Mouse (Mus musculus): Measurements from ENCODE around the gene Tbc1d8.

Gene Tbc1d8

DNA sequence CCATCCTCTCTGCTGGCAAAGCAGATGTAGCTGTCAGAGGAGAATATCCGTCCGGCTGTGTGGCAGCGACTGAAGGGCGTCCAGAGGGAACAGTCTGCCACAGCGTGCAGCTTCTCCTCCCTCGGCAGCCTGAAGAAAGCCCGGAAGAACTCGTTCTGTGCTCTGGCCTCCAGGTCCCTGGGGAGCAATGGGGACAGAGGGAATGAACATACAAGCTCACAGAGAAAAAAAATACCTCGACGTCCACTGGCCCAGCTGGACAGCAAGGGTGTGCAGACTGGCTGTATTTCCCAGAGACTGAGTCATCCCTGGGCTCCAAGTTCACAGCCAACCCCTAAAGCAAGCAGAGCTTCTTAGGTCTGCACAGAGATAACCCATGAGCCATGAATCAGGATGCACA, 84.5 kb downstream of the Tbc1d8 start:
- DNase-seq (ENCODE audit: low spot score in 2 of 2) = no peak

GRCm38 (mm10) chr1:39393217-39393867, 85.2 kb downstream of the Tbc1d8 start:
- no peak for DNase-seq (ENCODE audit: low spot score in 2 of 2)

DNA sequence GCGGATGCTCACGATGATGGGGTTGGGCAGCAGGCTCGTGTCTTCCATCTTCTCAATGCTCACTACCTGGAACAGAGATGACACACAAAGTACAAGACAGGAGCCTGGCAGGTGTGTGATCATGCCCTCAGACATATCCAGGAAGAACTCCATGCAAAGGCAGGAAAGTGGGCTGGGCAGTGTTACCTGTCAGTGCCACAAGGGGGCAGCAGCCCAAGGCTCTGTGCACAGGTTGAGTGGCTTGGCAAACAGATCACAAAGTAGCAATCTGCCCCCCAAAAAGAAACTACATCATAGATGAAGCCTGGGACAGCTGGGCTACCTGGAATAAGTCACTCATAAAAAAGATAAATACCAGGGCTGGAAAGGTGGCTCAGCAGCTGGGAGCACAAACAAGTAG, 86.4 kb downstream of the Tbc1d8 start:
- DNase-seq (ENCODE audit: low spot score in 2 of 2) = peak; percentile 56 to 73

DNA sequence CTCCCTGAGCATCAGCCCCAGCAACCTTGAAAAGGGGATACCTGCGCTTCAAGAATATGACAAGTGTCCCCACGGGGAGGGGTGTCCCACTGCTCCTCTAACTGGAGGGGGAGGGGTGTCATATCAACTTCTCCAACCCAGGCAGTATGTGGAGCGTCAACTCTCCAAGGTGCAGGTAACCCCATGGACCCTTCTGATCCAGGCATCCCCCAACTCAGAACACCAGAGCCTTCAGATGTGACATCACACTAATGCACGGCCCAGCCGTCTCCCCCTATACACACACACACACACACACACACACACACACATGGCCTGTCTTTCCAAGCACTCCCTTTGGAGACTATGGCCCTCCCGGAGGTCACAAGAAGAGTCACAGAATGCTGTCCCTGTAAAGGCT, 86.9 kb downstream of the Tbc1d8 start:
- DNase-seq (ENCODE audit: low spot score in 2 of 2) = no peak

DNA sequence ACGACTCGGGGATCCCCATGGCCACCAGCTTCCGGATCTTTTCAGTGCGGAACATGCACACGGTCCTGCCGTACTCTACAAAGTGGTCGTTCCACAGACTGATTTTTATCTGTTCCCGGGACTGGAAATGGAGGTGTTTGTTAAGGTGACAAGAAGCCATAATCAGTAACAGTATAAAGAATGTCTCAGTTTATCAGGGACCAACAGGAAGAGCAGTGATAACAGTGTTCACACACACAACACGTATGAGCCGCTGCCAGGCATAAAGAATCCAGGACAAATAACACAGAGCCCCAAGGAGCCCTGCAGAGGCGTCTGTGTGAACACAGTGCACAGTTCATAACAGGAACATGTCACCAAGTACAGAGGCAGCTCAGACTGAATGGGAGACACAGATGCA, 89.2 kb downstream of the Tbc1d8 start:
- no peak for DNase-seq (ENCODE audit: low spot score in 2 of 2)

GRCm38 (mm10) chr1:39388163-39388562, 90.4 kb downstream of the Tbc1d8 start:
- no peak for DNase-seq (ENCODE audit: low spot score in 2 of 2)

DNA sequence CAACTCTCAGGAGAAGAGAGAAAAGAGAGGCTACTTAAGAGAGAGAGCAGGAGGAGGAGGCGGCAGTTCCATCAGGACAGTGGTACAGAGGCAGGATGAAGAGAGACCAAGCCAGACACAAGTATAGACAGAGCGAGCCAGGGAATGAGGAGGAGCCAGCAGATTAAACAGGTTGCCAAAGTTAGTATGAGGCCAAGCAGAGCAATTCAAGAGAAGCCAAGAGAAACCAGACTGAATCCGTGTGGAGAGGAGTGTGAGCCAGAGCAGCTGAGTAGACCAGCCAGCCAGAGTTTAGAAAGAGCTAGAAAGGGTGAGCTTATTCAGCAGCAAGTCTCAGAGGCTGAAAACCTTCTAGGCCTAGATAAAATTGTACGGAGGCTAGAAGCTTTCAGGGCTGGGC, 91.1 kb downstream of the Tbc1d8 start:
- DNase-seq (ENCODE audit: low spot score in 2 of 2) = no peak

GRCm38 (mm10) chr1:39386456-39386855, 92.1 kb downstream of the Tbc1d8 start:
- DNase-seq (ENCODE audit: low spot score in 2 of 2) = no peak

DNA sequence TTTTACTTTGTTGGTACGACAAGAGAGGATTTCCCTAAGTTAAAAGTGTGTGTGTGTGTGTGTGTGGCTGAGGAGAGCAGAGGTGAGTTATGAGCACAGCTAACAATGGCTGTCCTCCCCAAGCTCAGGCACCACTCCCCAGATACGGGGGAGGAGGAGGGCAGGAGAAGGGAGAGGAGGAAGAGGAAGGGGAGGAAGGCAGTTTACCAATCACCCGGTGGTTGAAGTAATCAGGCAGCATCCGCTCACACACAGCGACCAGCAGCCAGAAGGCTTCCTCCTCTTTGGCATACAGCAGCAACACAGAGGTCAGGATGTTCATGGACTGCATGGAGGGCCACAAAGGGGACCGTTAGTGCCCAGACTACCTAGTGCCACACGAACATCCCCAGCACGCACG, 93.6 kb downstream of the Tbc1d8 start:
- no peak for DNase-seq (ENCODE audit: low spot score in 2 of 2)

DNA sequence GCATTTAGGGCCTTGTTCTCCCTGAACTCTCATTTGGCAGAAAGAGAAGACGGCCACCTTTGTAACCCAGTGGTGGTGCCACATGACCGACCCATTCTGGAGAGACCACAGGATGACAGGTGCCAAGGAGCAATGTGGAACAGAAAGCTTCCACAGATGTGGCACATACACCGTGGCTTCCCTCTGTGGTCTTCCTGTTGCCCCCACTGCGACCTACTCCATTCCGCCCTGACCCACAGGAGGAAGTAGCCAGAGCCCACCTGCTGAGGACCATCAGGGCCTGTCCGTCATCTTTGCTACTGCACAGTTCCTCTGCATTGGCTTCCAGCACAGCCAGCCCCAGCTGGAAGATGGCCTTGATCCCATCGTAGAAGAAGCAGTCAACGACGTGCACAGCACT, 97.5 kb downstream of the Tbc1d8 start:
- no peak for DNase-seq (ENCODE audit: low spot score in 2 of 2)

DNA sequence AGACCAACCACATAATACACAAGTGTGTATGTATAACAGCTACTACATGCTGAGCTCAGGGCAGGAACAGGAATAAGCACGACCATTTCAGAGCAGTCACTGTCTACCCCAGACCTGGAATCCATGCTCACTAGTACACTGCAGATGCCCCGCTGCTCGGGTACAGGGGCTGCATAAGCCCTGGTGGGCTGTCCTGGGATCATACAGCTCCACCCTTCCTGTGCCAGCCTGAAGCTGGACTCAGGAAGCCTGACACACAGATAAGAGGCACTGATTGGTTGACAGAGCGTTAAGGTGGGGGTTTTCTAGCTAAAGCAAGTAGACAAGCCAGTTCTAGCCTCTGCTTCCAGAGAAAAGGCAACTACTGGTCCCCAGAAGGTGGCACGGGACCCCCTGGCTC, 99.5 kb downstream of the Tbc1d8 start:
- DNase-seq (ENCODE audit: low spot score in 2 of 2) = no peak

- DNase-seq (ENCODE audit: low spot score in 2 of 2) = no peak
Measured at GRCm38 (mm10) chr1:39378540-39378939, 100.0 kb downstream of the Tbc1d8 start.

GRCm38 (mm10) chr1:39376726-39377240, 101.8 kb downstream of the Tbc1d8 start:
- DNase-seq (ENCODE audit: low spot score in 2 of 2) = no peak

GRCm38 (mm10) chr1:39376121-39376520, 102.4 kb downstream of the Tbc1d8 start:
- DNase-seq (ENCODE audit: low spot score in 2 of 2) = no peak

DNA sequence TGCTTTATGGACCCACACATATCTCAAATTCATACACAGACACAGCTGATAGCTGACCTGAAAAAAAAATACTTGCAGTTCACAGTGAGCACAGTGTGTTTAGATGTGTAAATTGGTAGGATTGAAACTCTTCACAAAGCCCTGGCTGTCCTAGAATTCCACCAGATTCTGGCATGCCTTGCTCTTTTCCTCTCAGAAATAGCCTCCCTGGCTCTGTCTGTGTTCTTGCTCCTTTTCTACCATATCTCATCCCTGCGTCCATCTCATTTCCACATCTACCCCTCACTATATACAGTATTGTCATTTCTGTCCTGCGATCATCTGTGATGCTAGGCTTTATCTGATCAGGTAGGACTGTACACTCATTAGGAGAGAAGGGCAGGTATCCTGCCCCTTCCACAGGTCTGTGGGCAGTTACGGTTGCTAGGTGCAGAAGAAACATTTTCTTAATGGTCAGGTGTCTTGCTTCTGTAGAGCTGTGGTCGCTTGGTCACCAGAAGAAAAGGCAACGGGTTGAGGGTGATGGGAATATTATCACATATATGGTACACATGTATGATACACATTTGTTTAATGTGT, 104.2 kb downstream of the Tbc1d8 start:
- DNase-seq (ENCODE audit: low spot score in 2 of 2) = no peak

- DNase-seq (ENCODE audit: low spot score in 2 of 2) = no peak
Measured at GRCm38 (mm10) chr1:39373378-39373777, 105.2 kb downstream of the Tbc1d8 start.

DNA sequence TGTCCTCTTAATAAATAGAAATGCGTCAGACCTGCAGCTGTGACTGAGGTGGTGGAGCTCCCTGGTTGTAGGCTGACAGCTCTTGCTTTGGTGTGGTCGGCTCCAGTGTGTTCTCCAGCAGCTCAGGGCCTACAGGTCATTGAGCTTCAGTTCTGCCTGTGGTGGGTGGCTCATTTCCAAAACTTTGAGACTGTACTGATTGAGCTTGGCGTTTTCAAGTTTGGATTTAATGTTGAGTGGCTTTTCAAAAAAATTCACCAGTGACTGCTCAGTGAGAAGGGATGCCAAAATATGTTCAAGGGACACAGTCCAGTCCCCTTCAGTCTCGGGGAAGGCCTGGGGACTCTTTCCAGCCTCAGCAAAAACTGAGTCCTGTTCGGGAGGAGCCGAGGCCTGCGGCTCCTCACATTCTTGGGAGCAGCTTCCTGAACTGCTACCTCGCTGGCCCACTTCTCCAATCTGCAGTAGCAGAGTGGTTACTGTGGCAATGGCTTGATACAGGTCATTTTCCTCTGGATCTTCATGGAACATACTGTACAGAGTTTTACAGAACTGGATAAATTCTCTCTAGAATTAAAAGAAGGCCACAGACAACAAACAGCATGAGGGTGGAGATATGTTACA, 106.2 kb downstream of the Tbc1d8 start:
- DNase-seq (ENCODE audit: low spot score in 2 of 2) = no peak

DNA sequence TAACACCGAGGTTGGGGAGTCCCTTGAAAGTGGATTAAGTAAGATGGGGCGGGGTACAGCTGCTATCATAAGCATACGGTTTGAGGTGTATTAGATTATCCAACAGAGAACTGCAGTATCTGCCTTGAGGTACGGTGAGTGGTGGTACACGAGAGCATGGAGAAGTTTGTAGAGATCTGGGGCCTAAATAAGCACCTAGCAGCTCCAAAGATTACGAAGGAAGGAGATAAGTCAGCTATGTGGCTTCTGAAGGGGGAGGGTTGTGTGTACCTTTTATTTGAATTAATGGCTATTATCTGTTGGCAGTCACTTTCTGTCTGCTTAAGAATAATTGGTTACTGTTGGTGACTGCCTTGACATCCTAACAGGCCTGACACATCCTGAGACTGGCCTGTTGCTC, 108.1 kb downstream of the Tbc1d8 start:
- DNase-seq (ENCODE audit: low spot score in 2 of 2) = no peak

- no peak for DNase-seq (ENCODE audit: low spot score in 2 of 2)
Measured at GRCm38 (mm10) chr1:39368267-39368841, 110.2 kb downstream of the Tbc1d8 start.

DNA sequence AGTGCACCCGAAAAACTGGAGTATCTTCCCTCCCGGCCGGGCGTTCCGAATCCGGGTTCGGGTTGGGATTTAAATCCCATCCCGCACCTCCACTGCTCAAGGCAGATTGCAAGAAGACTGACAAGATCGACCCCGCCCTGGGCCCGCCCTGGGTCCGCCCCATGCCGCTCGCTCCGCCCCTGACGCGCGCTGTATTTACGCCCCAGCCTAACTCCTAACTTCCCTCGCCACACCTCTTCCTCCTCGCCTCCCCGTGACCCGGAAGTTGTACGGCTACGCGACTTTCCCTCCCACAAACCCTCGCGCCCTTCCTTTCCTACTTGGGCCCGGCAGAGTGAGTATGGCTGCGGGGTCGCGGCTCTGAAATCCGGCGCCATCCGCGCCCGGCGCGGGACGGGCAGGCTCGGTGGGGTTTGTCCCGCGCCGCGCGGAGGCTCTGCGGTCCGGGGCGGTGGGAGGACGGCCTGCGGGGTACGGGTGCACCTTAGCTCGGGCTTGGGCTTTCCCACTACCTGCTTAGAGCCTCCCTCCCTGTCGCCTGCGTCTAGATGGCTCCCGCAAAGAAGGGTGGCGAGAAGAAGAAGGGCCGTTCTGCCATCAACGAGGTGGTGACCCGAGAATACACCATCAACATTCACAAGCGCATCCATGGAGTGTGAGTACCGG, 110.8 kb downstream of the Tbc1d8 start, which contains the start of gene Rpl31:
Gene Rpl31 (plus strand): TSS at position 242 of the 666 bp plus-strand sequence.
- peak; percentile 98 to 100 for DNase-seq (ENCODE audit: low spot score in 2 of 2)

DNA sequence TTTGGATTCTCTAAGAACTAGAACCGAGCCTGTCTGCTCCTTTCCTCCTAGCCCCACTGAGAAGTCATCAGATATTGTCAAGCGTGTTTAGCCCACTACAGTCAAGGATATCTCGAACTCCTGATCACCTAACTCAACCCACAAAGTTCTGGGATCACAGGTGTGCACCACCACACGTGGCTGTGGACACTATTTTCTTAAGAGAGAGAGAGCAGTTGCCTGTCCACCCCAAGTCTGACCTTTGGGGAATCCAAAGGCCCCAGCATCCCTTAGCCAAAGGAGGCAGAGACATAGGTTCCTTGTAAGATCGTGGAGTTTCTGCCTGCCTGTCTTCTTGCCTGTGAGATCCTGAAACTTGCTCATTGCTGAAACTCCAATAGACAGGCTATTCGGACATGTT, 111.5 kb downstream of the Tbc1d8 start:
- no peak for DNase-seq (ENCODE audit: low spot score in 2 of 2)

DNA sequence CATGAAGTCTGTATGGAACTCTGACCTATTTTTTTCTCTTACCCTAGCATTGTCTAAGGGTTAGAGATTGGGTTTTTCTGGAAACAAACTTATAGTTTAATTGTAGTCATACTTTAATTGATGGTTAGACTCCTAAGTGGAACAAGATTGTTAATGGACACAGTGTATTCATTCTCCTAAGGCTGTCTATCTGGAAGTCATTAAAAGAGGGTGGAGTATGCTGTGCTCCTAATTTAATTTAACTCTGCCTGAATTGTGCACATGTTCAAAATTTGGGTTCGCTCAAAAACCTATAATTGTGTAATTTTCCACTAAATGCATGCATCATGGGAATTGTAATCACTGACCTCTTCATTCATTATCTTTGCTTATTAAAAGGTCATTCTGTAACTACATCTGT, 113.0 kb downstream of the Tbc1d8 start:
- no peak for DNase-seq (ENCODE audit: low spot score in 2 of 2)

All from urinary bladder, adult 18-20 months (tissue).